Mouse (Mus musculus) bone marrow, adult 2 months (tissue): Measurements from ENCODE around the gene Slco2b1.

Source experiments
- CTCF ChIP-seq: fragments of 200-500 bp; IDR thresholded peaks from 2 replicates; pipeline ENCODE4 v1.5.1; 2011; ENCODE audit warnings: low read length, control low read depth; ENCODE audit not compliant: control insufficient read depth, insufficient read depth
- POLR2A ChIP-seq: fragments of 200-500 bp; IDR thresholded peaks from 2 replicates; pipeline ENCODE4 v1.6.1; 2011; ENCODE audit warnings: low read depth, mild to moderate bottlenecking, control low read depth, low read length, borderline replicate concordance; ENCODE audit not compliant: control insufficient read depth

DNA sequence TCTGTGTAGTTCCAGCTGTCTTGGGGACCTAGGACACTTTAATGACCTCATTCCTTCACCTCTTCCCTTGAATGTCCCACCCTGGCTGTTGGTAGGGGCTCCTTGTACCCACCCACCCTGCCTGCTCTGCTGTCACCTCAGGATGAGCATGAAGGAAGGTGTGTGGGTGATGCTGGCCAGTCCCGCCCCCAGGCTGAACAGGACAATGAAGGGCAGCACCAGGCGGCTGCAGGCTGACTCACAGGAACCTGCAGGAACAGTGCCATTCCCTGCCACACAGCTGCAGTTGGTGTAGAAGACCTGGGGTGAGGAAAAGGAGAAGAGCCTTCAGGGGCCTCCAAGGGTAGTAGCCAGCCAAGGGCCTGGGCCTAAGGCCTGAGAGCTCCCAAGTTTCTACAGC is 48.8 kb downstream of the Slco2b1 start:
- TF ChIP-seq POLR2A, result no peak
- TF ChIP-seq CTCF, result no peak
